Mouse (Mus musculus): ENCODE data around the gene Zc3h14. TPM values are rescaled to one million over a fixed set of nuclear protein-coding genes. Genes with fewer than 3 reads are reported as not detected.

The Zc3h14 gene
- polyA plus RNA-seq, 1 experiment from 2014 or later, result 128 TPM

DNA sequence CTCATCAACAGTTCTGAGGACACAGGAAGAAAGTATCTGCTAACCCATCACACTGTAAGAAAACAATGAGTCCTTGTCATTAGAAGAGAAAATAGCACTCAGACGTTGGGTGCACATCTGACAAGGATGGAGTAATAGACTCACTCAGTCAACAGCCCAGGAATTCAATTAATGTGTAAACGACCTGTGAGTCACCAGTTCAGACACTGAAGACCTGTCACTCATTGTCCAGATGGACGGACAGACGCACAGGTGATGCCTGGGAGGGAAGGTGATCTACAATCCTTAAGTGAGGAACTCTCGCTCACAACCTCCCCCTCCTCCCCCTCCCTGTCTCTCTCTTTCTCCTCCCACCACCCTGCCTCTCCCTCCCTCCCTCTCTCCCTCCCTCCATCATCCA, 21.8 kb upstream of the Zc3h14 start:
- H3K4me2 ChIP-seq, result no peak overlapping the region
- no peak overlapping the region for H3K9ac ChIP-seq
- 0 out of 2 replicates have a peak, but pooled peaks have one; percentile 46 for ATAC-seq (replicated peaks; ENCODE audit: low FRiP score)
- H3K27ac ChIP-seq, result no peak overlapping the region
- no peaks in the 10 kb centered on the region for H3K9me3 ChIP-seq (replicated peaks)
- no peaks in the 10 kb centered on the region for H3K27me3 ChIP-seq
- H3K4me1 ChIP-seq, result peaks cover 14% of the 10 kb centered on the region
- peaks cover 3% of the 10 kb centered on the region; the same call in 1 of the 2 replicates for H3K36me3 ChIP-seq
- WGBS, result 51% methylated on average over 5 of the region's 5 CpGs
- no peak overlapping the region for H3K4me3 ChIP-seq (replicated peaks)

DNA sequence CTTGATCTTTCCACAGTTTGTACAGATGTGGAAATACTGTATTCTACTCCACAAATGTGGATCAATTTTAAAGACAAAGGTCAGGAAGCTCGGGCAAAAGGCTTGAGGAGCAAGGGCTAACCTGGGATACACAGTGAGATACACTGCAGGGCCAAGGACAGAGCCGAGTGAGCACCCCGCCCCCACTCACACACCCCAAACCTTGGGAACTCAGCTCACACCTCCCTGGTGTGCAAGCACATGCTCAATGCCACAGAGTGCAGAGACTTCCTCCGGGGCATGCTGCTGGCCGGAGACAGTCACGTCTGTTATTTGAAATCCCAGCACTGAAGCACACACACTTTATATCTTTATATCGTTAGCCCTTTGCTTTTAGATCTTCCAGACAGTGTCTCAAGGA, 20.7 kb upstream of the Zc3h14 start:
- 89% methylated on average over 7 of the region's 7 CpGs for WGBS
- no peak; the same call in 1 of the 2 replicates for ATAC-seq (replicated peaks; ENCODE audit: low FRiP score)
- H3K27me3 ChIP-seq, result no peaks in the 10 kb centered on the region
- no peak overlapping the region for H3K4me3 ChIP-seq (replicated peaks)
- no peak overlapping the region for H3K4me2 ChIP-seq
- peaks cover 3% of the 10 kb centered on the region; the same call in 1 of the 2 replicates for H3K36me3 ChIP-seq
- H3K9me3 ChIP-seq (replicated peaks), result no peaks in the 10 kb centered on the region
- no peak overlapping the region for H3K9ac ChIP-seq
- no peak overlapping the region for H3K27ac ChIP-seq
- H3K4me1 ChIP-seq, result peaks cover 4% of the 10 kb centered on the region

GRCm38 (mm10) chr12:98727186-98727585, 19.6 kb upstream of the Zc3h14 start:
- H3K27me3 ChIP-seq, result no peaks in the 10 kb centered on the region
- no peak overlapping the region for H3K4me3 ChIP-seq (replicated peaks)
- no peak for ATAC-seq (replicated peaks; ENCODE audit: low FRiP score)
- 59% methylated on average over 7 of the region's 7 CpGs for WGBS
- no peak overlapping the region for H3K9ac ChIP-seq
- no peak overlapping the region for H3K27ac ChIP-seq
- H3K9me3 ChIP-seq (replicated peaks), result no peaks in the 10 kb centered on the region
- H3K36me3 ChIP-seq, result peaks cover 3% of the 10 kb centered on the region; the same call in 1 of the 2 replicates
- H3K4me2 ChIP-seq, result no peak overlapping the region
- 0 out of 2 replicates have a peak, but pooled peaks cover 4% of the 10 kb centered on the region for H3K4me1 ChIP-seq

DNA sequence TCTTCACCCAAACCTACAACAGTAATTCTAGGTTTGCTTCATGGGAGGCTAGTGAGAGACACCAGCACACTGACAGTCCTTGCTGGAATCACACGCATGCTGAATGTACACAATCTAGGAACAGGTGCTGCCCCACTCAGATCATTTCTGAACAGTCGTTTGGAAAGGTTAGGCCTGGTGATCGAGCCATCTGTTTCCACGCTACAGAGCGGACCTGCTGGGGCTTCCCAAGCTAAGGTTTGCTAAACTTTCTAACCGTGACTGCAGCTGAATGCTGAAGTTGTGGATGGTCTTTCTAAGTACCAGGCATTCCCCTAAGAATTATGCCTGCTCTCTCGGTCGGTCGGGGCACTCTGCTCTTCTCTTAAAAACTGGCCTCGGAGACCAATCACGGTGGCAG, 16.1 kb upstream of the Zc3h14 start:
- Histone ChIP-seq H3K4me1 (peaks cover 18% of the 10 kb centered on the region), H3K9ac (no peak overlapping the region), H3K9me3 (replicated peaks) (no peaks in the 10 kb centered on the region), H3K27me3 (no peaks in the 10 kb centered on the region; the same call in 1 of the 2 replicates), H3K27ac (no peak overlapping the region), H3K36me3 (peaks cover 3% of the 10 kb centered on the region; the same call in 1 of the 2 replicates), H3K4me2 (no peak overlapping the region), H3K4me3 (replicated peaks) (no peak overlapping the region)
- 87% methylated on average over 11 of the region's 11 CpGs for WGBS
- ATAC-seq (replicated peaks; ENCODE audit: low FRiP score), result no peak

GRCm38 (mm10) chr12:98733165-98733564, 13.6 kb upstream of the Zc3h14 start:
- 58% methylated on average over 3 of the region's 3 CpGs for WGBS
- Histone ChIP-seq H3K4me2 (peak overlapping the region; percentile 66), H3K36me3 (peaks cover 3% of the 10 kb centered on the region; the same call in 1 of the 2 replicates), H3K27ac (no peak overlapping the region), H3K9me3 (replicated peaks) (no peaks in the 10 kb centered on the region), H3K9ac (0 out of 2 replicates have a peak overlapping the region, but pooled peaks have one; percentile 64), H3K27me3 (peaks cover 1% of the 10 kb centered on the region; the same call in 1 of the 2 replicates), H3K4me1 (peaks cover 26% of the 10 kb centered on the region), H3K4me3 (replicated peaks) (peak overlapping the region; percentile 63)
- ATAC-seq (replicated peaks; ENCODE audit: low FRiP score), result no peak

DNA sequence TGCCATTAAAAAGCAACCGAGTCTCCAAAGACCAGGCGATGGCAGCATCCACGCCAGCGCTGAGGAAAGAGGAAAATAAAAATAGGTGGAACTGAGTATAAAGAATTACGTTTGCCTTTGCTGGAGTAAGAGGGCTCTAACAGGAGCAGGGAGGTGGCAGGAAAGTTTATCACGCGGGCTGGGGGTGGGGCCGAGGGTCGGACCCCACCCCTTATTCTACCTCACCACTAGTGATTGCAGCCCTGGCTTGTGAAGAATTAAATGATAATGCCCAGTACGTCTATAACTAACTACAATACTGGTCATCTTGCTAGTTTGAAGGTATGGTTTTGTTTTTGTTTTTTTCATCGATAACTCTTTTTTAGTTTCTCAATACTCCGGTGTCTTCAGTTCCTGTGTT, 13.0 kb upstream of the Zc3h14 start:
- Histone ChIP-seq H3K36me3 (no peaks in the 10 kb centered on the region; the same call in 1 of the 2 replicates), H3K4me2 (peak overlapping the region; percentile 66), H3K27ac (peak overlapping the region; percentile 78; the same call in 1 of the 2 replicates), H3K27me3 (peaks cover 8% of the 10 kb centered on the region; the same call in 1 of the 2 replicates), H3K4me1 (peaks cover 30% of the 10 kb centered on the region), H3K4me3 (replicated peaks) (peak overlapping the region; percentile 63), H3K9me3 (replicated peaks) (no peaks in the 10 kb centered on the region), H3K9ac (peak overlapping the region; percentile 64)
- WGBS, result 11% methylated on average over 12 of the region's 12 CpGs
- 0 out of 2 replicates have a peak, but pooled peaks have one; percentile 15 for ATAC-seq (replicated peaks; ENCODE audit: low FRiP score)

DNA sequence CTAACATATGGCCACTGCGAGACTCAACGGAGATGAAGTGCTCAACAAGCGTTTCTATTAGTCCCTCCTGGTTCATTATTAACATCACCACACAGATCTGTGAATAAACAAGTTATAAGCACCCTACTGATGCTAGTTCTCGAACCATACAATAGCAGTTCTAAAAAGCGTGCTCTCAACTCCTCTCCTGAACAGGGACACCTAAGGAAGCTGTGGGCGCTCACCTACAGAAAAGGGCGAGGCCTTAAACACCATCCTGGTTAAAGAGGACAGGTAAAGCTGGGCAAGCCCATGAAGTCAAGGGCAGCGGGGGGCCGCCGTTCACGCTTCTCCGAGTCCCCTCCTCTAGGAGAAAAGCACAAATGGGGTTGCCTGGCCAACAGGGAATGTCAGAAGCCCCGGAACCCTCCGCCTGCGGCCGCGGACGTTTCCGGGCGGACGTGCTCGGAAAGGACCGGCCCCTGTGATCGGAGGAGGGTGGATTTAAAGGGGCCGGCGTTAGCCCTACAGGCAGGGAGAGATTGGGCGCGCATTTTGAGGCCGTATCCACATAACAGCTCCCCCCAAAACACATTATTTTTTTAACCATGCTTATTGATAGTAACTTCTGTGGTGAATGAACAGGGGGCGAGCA, 12.4 kb upstream of the Zc3h14 start:
- Histone ChIP-seq H3K27me3 (peaks cover 13% of the 10 kb centered on the region), H3K36me3 (no peaks in the 10 kb centered on the region), H3K4me2 (peak overlapping the region; percentile 66), H3K4me3 (replicated peaks) (peak overlapping the region; percentile 63), H3K4me1 (peaks cover 30% of the 10 kb centered on the region), H3K27ac (peak overlapping the region; percentile 78), H3K9ac (peak overlapping the region; percentile 64), H3K9me3 (replicated peaks) (no peaks in the 10 kb centered on the region)
- ATAC-seq (replicated peaks; ENCODE audit: low FRiP score), result peak; percentile 89
- WGBS, result under 1% methylated on average over 30 of the region's 30 CpGs

- Histone ChIP-seq H3K4me2 (peak overlapping the region; percentile 66), H3K36me3 (no peaks in the 10 kb centered on the region), H3K9ac (peak overlapping the region; percentile 64), H3K27me3 (peaks cover 19% of the 10 kb centered on the region), H3K4me3 (replicated peaks) (peak overlapping the region; percentile 63), H3K9me3 (replicated peaks) (no peaks in the 10 kb centered on the region), H3K27ac (peak overlapping the region; percentile 43; the same call in 1 of the 2 replicates), H3K4me1 (peaks cover 30% of the 10 kb centered on the region)
- no peak; the same call in 1 of the 2 replicates for ATAC-seq (replicated peaks; ENCODE audit: low FRiP score)
- WGBS, result 12% methylated on average over 22 of the region's 22 CpGs
These were observed 11.6 kb upstream of the Zc3h14 start for GRCm38 (mm10) chr12:98734880-98735801.

DNA sequence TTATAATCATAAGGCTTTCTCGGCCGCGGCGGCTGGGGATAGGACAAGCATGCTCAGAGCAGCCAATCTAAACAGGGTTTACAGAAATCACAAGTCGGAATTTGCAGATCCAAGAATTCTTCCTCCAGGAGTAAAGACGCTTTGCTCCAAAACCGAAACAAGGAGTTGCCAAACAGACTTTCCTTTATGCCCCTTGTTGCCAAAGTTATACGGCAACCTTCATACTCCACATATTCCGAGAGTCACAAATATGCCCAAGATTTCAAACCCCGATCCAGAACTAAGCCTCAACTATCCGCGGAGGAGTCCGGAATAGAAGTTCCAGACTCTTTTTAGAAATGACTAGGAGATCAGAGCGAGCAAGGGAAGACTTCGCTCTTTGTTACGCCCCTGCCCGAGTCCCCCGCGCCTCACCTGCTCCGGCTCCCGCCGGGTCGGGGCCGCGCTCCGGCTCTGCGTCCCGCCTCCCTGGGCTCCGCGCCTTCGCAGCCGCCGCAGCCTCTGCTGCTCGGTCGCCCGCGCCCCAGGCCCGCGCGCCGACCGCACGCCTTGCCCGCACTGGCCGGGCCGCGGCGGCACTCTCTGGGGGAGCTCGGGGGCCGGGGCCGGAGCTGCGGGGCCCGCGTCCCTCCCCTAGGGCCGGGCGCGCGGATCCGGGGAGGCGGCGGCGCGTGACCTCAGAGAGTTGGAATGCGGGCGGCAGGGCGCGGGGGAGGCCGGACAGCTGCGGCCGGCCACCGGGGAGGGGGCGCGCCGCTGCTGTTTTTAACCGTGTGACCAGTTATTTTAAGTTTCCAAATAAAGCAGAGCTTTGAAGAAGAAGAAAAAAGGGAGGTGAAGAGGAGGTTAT, 9.6 kb upstream of the Zc3h14 start, which contains the start of gene Ptpn21:
TSS of gene Ptpn21 (minus strand) at position 455 of the 850 bp plus-strand sequence.
- H3K4me2 ChIP-seq, result peak within 1 kb of the TSS; percentile 78
- whole genome bisulfite sequencing, result under 1% methylated on average over 75 of the region's 75 CpGs
- H3K27ac ChIP-seq, result peak within 1 kb of the TSS; percentile 91
- no peaks in the 10 kb centered on the region for H3K9me3 ChIP-seq (replicated peaks)
- ATAC-seq (replicated peaks; ENCODE audit: low FRiP score), result peak; percentile 60
- peaks cover 20% of the 10 kb centered on the region for H3K27me3 ChIP-seq
- H3K36me3 ChIP-seq, result no peaks in the 10 kb centered on the region
- peaks cover 30% of the 10 kb centered on the region for H3K4me1 ChIP-seq
- peak within 1 kb of the TSS; percentile 85 for H3K4me3 ChIP-seq (replicated peaks)
- peak within 1 kb of the TSS; percentile 92 for H3K9ac ChIP-seq

- peak; percentile 47 for ATAC-seq (replicated peaks; ENCODE audit: low FRiP score)
- whole genome bisulfite sequencing, result 11% methylated on average over 7 of the region's 7 CpGs
- Histone ChIP-seq H3K27ac (peak overlapping the region; percentile 91), H3K27me3 (peaks cover 20% of the 10 kb centered on the region), H3K9me3 (replicated peaks) (no peaks in the 10 kb centered on the region), H3K4me1 (peaks cover 30% of the 10 kb centered on the region), H3K36me3 (no peaks in the 10 kb centered on the region), H3K4me3 (replicated peaks) (peak overlapping the region; percentile 85), H3K9ac (peak overlapping the region; percentile 92; the same call in 1 of the 2 replicates), H3K4me2 (peak overlapping the region; percentile 78)
These were observed 8.9 kb upstream of the Zc3h14 start for GRCm38 (mm10) chr12:98737801-98738350.

GRCm38 (mm10) chr12:98741011-98741501, 5.7 kb upstream of the Zc3h14 start:
- Histone ChIP-seq H3K9ac (no peak overlapping the region), H3K36me3 (no peaks in the 10 kb centered on the region), H3K4me3 (replicated peaks) (no peak overlapping the region), H3K4me2 (no peak overlapping the region), H3K27me3 (peaks cover 20% of the 10 kb centered on the region), H3K4me1 (peaks cover 12% of the 10 kb centered on the region; the same call in 1 of the 2 replicates), H3K9me3 (replicated peaks) (no peaks in the 10 kb centered on the region), H3K27ac (no peak overlapping the region)
- no peak for ATAC-seq (replicated peaks; ENCODE audit: low FRiP score)
- WGBS, result 78% methylated on average over 3 of the region's 3 CpGs

Measured in kidney, embryonic 15.5 days (tissue).